Mouse (Mus musculus) bone marrow macrophage, adult 2 months (primary cell): Measurements from ENCODE around the gene 1810062G17Rik.

Source experiments
- CTCF ChIP-seq: IDR thresholded peaks from 2 replicates; pipeline ENCODE4 v1.5.1; 2012; ENCODE audit warnings: low read depth, mild to moderate bottlenecking, low read length, moderate library complexity
- POLR2A ChIP-seq: IDR thresholded peaks from 2 replicates; pipeline ENCODE4 v1.6.1; 2012; ENCODE audit warnings: mild to moderate bottlenecking, low read depth, low read length, borderline replicate concordance

- TF ChIP-seq CTCF (no peak), POLR2A (no peak)
Observed at GRCm38 (mm10) chr3:36455124-36455523, 20.6 kb upstream of the 1810062G17Rik start.
